In genomic region chr3:67782177-67782576, GRCm38 (mm10) we compare ENCODE assay signal across 32 mouse cellular contexts.
"Had no signal": no experiment of that assay in that cellular context is flagged by ENCODE, and none has a peak within 500 bp of the region (broad histone marks: within the 10 kb centered on the region; RNA-seq: fewer than 3 reads in every experiment).

No protein-coding gene starts in this region.

- DNase-seq: left cerebral cortex, postnatal 4 days; liver; liver, embryonic 13.5 days; liver, postnatal 0 days; lung, adult 18-20 months; lung, adult 2 months; lung, embryonic 14.5 days; lung, postnatal 10 days; lung, postnatal 14 days; lung, postnatal 36 days; lung, postnatal 4 days; midbrain, embryonic 14.5 days had no signal

- H3K4me1 ChIP-seq: limb, embryonic 10.5 days; limb, embryonic 12.5 days; limb, embryonic 13.5 days; limb, embryonic 15.5 days; liver, embryonic 12.5 days; liver, embryonic 13.5 days; liver, embryonic 15.5 days; lung, embryonic 15.5 days; megakaryocyte, embryonic 14.5 days; midbrain, embryonic 10.5 days; midbrain, embryonic 12.5 days; midbrain, embryonic 13.5 days; midbrain, embryonic 15.5 days; neural tube, embryonic 12.5 days had no signal

- H3K36me3 ChIP-seq: limb, embryonic 10.5 days; limb, embryonic 12.5 days; limb, embryonic 13.5 days; limb, embryonic 15.5 days; liver, embryonic 12.5 days; liver, embryonic 13.5 days; liver, embryonic 15.5 days; lung, embryonic 15.5 days; midbrain, embryonic 10.5 days; midbrain, embryonic 12.5 days; midbrain, embryonic 13.5 days; midbrain, embryonic 15.5 days; neural tube, embryonic 12.5 days had no signal

- H3K4me2 ChIP-seq: limb, embryonic 12.5 days; limb, embryonic 13.5 days; limb, embryonic 15.5 days; liver, embryonic 11.5 days; liver, embryonic 12.5 days; liver, embryonic 13.5 days; liver, embryonic 15.5 days; lung, embryonic 14.5 days; lung, embryonic 15.5 days; midbrain, embryonic 11.5 days; midbrain, embryonic 12.5 days; midbrain, embryonic 13.5 days; midbrain, embryonic 15.5 days; neural tube, embryonic 12.5 days had no signal

- H3K27me3 ChIP-seq: limb, embryonic 12.5 days; limb, embryonic 13.5 days; limb, embryonic 15.5 days; liver, embryonic 12.5 days; liver, embryonic 13.5 days; liver, embryonic 15.5 days; lung, embryonic 15.5 days; megakaryocyte, embryonic 14.5 days; midbrain, embryonic 12.5 days; midbrain, embryonic 13.5 days; midbrain, embryonic 15.5 days; neural tube, embryonic 12.5 days had no signal

- H3K4me3 ChIP-seq: limb, embryonic 10.5 days; limb, embryonic 12.5 days; limb, embryonic 13.5 days; limb, embryonic 15.5 days; liver, embryonic 12.5 days; liver, embryonic 13.5 days; liver, embryonic 15.5 days; lung, embryonic 15.5 days; megakaryocyte, embryonic 14.5 days; midbrain, embryonic 10.5 days; midbrain, embryonic 12.5 days; midbrain, embryonic 13.5 days; midbrain, embryonic 15.5 days; myocyte; neural tube, embryonic 12.5 days had no signal

- H3K9me3 ChIP-seq: limb, embryonic 10.5 days; limb, embryonic 12.5 days; limb, embryonic 13.5 days; limb, embryonic 15.5 days; liver, embryonic 12.5 days; liver, embryonic 13.5 days; liver, embryonic 15.5 days; lung, embryonic 15.5 days; midbrain, embryonic 10.5 days; midbrain, embryonic 12.5 days; midbrain, embryonic 13.5 days; midbrain, embryonic 15.5 days; neural tube, embryonic 12.5 days had no signal

- H3K27ac ChIP-seq: limb, embryonic 10.5 days; limb, embryonic 12.5 days; limb, embryonic 13.5 days; limb, embryonic 15.5 days; liver, embryonic 12.5 days; liver, embryonic 13.5 days; liver, embryonic 14.5 days; liver, embryonic 15.5 days; lung, embryonic 15.5 days; macrophage; midbrain, embryonic 10.5 days; midbrain, embryonic 12.5 days; midbrain, embryonic 13.5 days; midbrain, embryonic 15.5 days; neural tube, embryonic 12.5 days had no signal

- H3K9ac ChIP-seq: limb, embryonic 12.5 days; limb, embryonic 13.5 days; limb, embryonic 15.5 days; liver, embryonic 12.5 days; liver, embryonic 13.5 days; liver, embryonic 14.5 days; liver, embryonic 15.5 days; liver, postnatal 0 days; lung, embryonic 14.5 days; lung, embryonic 15.5 days; midbrain, embryonic 12.5 days; midbrain, embryonic 13.5 days; midbrain, embryonic 15.5 days; neural tube, embryonic 12.5 days had no signal

- ATAC-seq: liver, embryonic 12.5 days; liver, postnatal 0 days; lung, postnatal 0 days; midbrain, embryonic 13.5 days; midbrain, embryonic 15.5 days; midbrain, embryonic 16.5 days had no signal
